8 mouse cellular contexts compared by ENCODE assay signal in genomic region chr2:77815775-77816412, GRCm38 (mm10). TPM values are rescaled to one million over a fixed set of nuclear protein-coding genes. Genes with fewer than 3 reads are reported as not detected.
DNase-seq lines count a peak whose midpoint lies in the region; ATAC-seq and TF ChIP-seq lines count a peak whose summit lies in the region.

No protein-coding gene starts in this region.

- H3K27ac ChIP-seq in forebrain, embryonic 11.5 days (ENCODE audit: low read depth, low read length) = no peak overlapping the region
- H3K27ac ChIP-seq in intestine, embryonic 16.5 days (ENCODE audit: low read length) = no peak overlapping the region
- no peak overlapping the region for H3K27ac ChIP-seq in liver, postnatal 0 days (ENCODE audit: low read depth)

- H3K4me3 ChIP-seq in forebrain, embryonic 11.5 days (ENCODE audit: low read depth, low read length) = peak overlapping the region; percentile 57
- H3K4me3 ChIP-seq in intestine, embryonic 16.5 days (ENCODE audit: low read length) = peak overlapping the region; percentile 64
- peak overlapping the region; percentile 35 for H3K4me3 ChIP-seq in liver, postnatal 0 days (ENCODE audit: low read depth, low read length)

- no peaks in the 10 kb centered on the region for H3K36me3 ChIP-seq in forebrain, embryonic 11.5 days (ENCODE audit: control insufficient read depth, insufficient read depth, low read length)
- H3K36me3 ChIP-seq in intestine, embryonic 16.5 days (ENCODE audit: control insufficient read depth, insufficient read depth, low read length) = no peaks in the 10 kb centered on the region
- H3K36me3 ChIP-seq in liver, postnatal 0 days (replicated peaks; ENCODE audit: insufficient read depth, low read length) = no peaks in the 10 kb centered on the region

- H3K4me1 ChIP-seq in forebrain, embryonic 11.5 days (replicated peaks; ENCODE audit: control insufficient read depth, insufficient read depth, low read length) = 0 out of 2 replicates have a peak, but pooled peaks cover 4% of the 10 kb centered on the region
- H3K4me1 ChIP-seq in intestine, embryonic 16.5 days (ENCODE audit: control insufficient read depth, insufficient read depth, low read length) = peaks cover 9% of the 10 kb centered on the region; the same call in 1 of the 2 replicates
- H3K4me1 ChIP-seq in liver, postnatal 0 days (ENCODE audit: insufficient read depth) = no peaks in the 10 kb centered on the region

- H3K9me3 ChIP-seq in forebrain, embryonic 11.5 days (ENCODE audit: control insufficient read depth, low read length) = no peaks in the 10 kb centered on the region
- H3K9me3 ChIP-seq in intestine, embryonic 16.5 days (ENCODE audit: control insufficient read depth, low read length) = no peaks in the 10 kb centered on the region
- H3K9me3 ChIP-seq in liver, postnatal 0 days (ENCODE audit: low read length) = no peaks in the 10 kb centered on the region

- no peak for TF ChIP-seq CTCF in liver, postnatal 0 days (IDR thresholded peaks at IDR 0.05; ENCODE audit: low read depth)

- peaks cover 18% of the 10 kb centered on the region for H3K27me3 ChIP-seq in forebrain, embryonic 11.5 days (ENCODE audit: control insufficient read depth, insufficient read depth, low read length)
- H3K27me3 ChIP-seq in intestine, embryonic 16.5 days (replicated peaks; ENCODE audit: control insufficient read depth, insufficient read depth, low read length) = peaks cover 18% of the 10 kb centered on the region
- peaks cover 44% of the 10 kb centered on the region for H3K27me3 ChIP-seq in liver, postnatal 0 days (ENCODE audit: insufficient read depth, low read length)

- peak; percentile 28; the same call in 1 of the 2 replicates for ATAC-seq in forebrain, embryonic 11.5 days (replicated peaks; ENCODE audit: low FRiP score)
- ATAC-seq in intestine, embryonic 16.5 days = peak; percentile 18; the same call in 1 of the 2 replicates
- ATAC-seq in liver, postnatal 0 days = no peak

- WGBS in forebrain, embryonic 11.5 days = 7% methylated on average over 20 of the region's 20 CpGs
- 4% methylated on average over 20 of the region's 20 CpGs for WGBS in intestine, embryonic 16.5 days
- WGBS in liver, postnatal 0 days (ENCODE audit: insufficient replicate concordance) = 2% methylated on average over 20 of the region's 20 CpGs

- peak overlapping the region; percentile 57 for H3K9ac ChIP-seq in forebrain, embryonic 11.5 days (ENCODE audit: low read length)
- peak overlapping the region; percentile 65 for H3K9ac ChIP-seq in intestine, embryonic 16.5 days (ENCODE audit: low read depth, low read length)
- H3K9ac ChIP-seq in liver, postnatal 0 days (replicated peaks) = no peak overlapping the region

- TF ChIP-seq EP300 in liver, postnatal 0 days (IDR thresholded peaks at IDR 0.05; ENCODE audit: low read depth) = no peak

- DNase-seq in embryo, embryonic 10 days (ENCODE audit: low spot score) = peak; percentile 23
- DNase-seq in embryo, embryonic 9.5 days (ENCODE audit: extremely low spot score) = no peak
- peak; percentile 28 for DNase-seq in R1 (ENCODE audit: low read depth, low spot score)
- no peak for DNase-seq in forebrain, embryonic 11.5 days (ENCODE audit: low spot score)
- no peak for DNase-seq in liver, postnatal 0 days
- DNase-seq in testis, postnatal 10 days (ENCODE audit: low spot score) = peak; percentile 66
- DNase-seq in adrenal gland, postnatal 36 days = no peak

- peak overlapping the region; percentile 98 for H3K4me2 ChIP-seq in forebrain, embryonic 11.5 days (ENCODE audit: low read depth, low read length, severe bottlenecking)
- peak overlapping the region; percentile 99 for H3K4me2 ChIP-seq in intestine, embryonic 16.5 days (ENCODE audit: low read depth, low read length)
- H3K4me2 ChIP-seq in liver, postnatal 0 days (ENCODE audit: low read depth, low read length) = peak overlapping the region; percentile 70

RNA-seq across cellular contexts. Expression of gene Zfp385b, which starts 3.5 kb away (rescaled TPM):
- 1.0 and 1.6 TPM in 2 replicates for polyA plus RNA-seq in forebrain, embryonic 11.5 days (2014; fragmentation: Nextera tagmentation; extraction: Ambion mirVana)
- 6.8 and 7.5 TPM in 2 replicates for polyA plus RNA-seq in intestine, embryonic 16.5 days (2015; fragmentation: Nextera tagmentation; extraction: Ambion mirVana)
- 4.8 and 6.8 TPM in 2 replicates for polyA plus RNA-seq in liver, postnatal 0 days (2015; fragmentation: Nextera tagmentation; extraction: Ambion mirVana)
- total RNA-seq in adrenal gland, postnatal 36 days (2021) = 1 to 10 TPM in 1 of 2 experiments, under 1 TPM in 1; 0.30 to 1.1 TPM

Comparison
In these comparisons a context has a peak if more than half of its experiments do, and no peak if none do; other contexts are left out.
1. DNase-seq: peak in embryo, embryonic 10 days (single experiment), R1 (single experiment) and testis, postnatal 10 days (single experiment); none in embryo, embryonic 9.5 days (single experiment), forebrain, embryonic 11.5 days (single experiment), liver, postnatal 0 days (single experiment) and adrenal gland, postnatal 36 days (0 of 2).
2. Peak in every context shown above with its lines, with median percentiles within 50 percentile points of each other: H3K4me2 ChIP-seq and H3K4me3 ChIP-seq.